Comparison of ENCODE assay signal across 27 mouse cellular contexts in genomic region chr2:6538500-6538899, GRCm38 (mm10).
DNase-seq lines count a peak whose midpoint lies in the region; ATAC-seq and TF ChIP-seq lines count a peak whose summit lies in the region.
"Had no signal": no experiment of that assay in that cellular context is flagged by ENCODE, and none has a peak within 500 bp of the region (broad histone marks: within the 10 kb centered on the region; RNA-seq: fewer than 3 reads in every experiment).

No protein-coding gene starts in this region.

- no peak for TF ChIP-seq CTCF in lung, postnatal 0 days (IDR thresholded peaks at IDR 0.05)

- no peak for TF ChIP-seq EP300 in lung, postnatal 0 days (IDR thresholded peaks at IDR 0.05)

- 81% methylated on average over 2 of the region's 2 CpGs for WGBS in forebrain, embryonic 13.5 days
- WGBS in forebrain, embryonic 12.5 days = 88% methylated on average over 2 of the region's 2 CpGs
- 56% methylated on average over 2 of the region's 2 CpGs for WGBS in heart, embryonic 13.5 days
- 58% methylated on average over 2 of the region's 2 CpGs for WGBS in lung, postnatal 0 days

- 0 out of 2 replicates have a peak overlapping the region, but pooled peaks have one; percentile 10 for H3K27ac ChIP-seq in forebrain, embryonic 13.5 days
- H3K27ac ChIP-seq in forebrain, embryonic 12.5 days = no peak overlapping the region
- peak overlapping the region; percentile 7; the same call in 1 of the 2 replicates for H3K27ac ChIP-seq in heart, embryonic 13.5 days (replicated peaks)
- H3K27ac ChIP-seq in lung, postnatal 0 days (ENCODE audit: low read length) = no peak overlapping the region
- H3K27ac ChIP-seq: embryonic facial prominence, embryonic 10.5 days; heart, adult 2 months; kidney, postnatal 0 days; limb, embryonic 15.5 days; liver, embryonic 14.5 days; midbrain, embryonic 15.5 days; neural tube, embryonic 15.5 days had no signal

- no peaks in the 10 kb centered on the region for H3K9me3 ChIP-seq in forebrain, embryonic 13.5 days (replicated peaks)
- H3K9me3 ChIP-seq in forebrain, embryonic 12.5 days = no peaks in the 10 kb centered on the region
- no peaks in the 10 kb centered on the region for H3K9me3 ChIP-seq in heart, embryonic 13.5 days
- H3K9me3 ChIP-seq in lung, postnatal 0 days (ENCODE audit: low read length) = no peaks in the 10 kb centered on the region
- H3K9me3 ChIP-seq: embryonic facial prominence, embryonic 10.5 days; limb, embryonic 15.5 days; midbrain, embryonic 15.5 days; neural tube, embryonic 15.5 days had no signal

- DNase-seq in heart, adult 9 months (ENCODE audit: low spot score in 2 of 2) = no peak
- peak; percentile 35 for DNase-seq in lung, postnatal 0 days (ENCODE audit: low spot score)
- no peak for DNase-seq in lung, postnatal 10 days
- DNase-seq in fibroblast of lung, adult 2 months (ENCODE audit: low read depth) = peak; percentile 2
- DNase-seq in natural killer cell, adult 2 months (ENCODE audit: low spot score in 2 of 2) = no peak
- DNase-seq: adrenal gland, postnatal 14 days; cerebellum, adult 9-11 months; gastrocnemius, postnatal 25 days; heart, adult 2 months; heart, postnatal 4 days; kidney, adult 18-20 months; left cerebral cortex, postnatal 4 days; lung, embryonic 14.5 days; lung, postnatal 4 days; right cerebral cortex, postnatal 14 days; spleen, adult 18-20 months; thymus, postnatal 14 days had no signal

- peaks cover 26% of the 10 kb centered on the region for H3K36me3 ChIP-seq in forebrain, embryonic 13.5 days (ENCODE audit: poor library complexity, severe bottlenecking)
- 0 out of 2 replicates have a peak, but pooled peaks cover 10% of the 10 kb centered on the region for H3K36me3 ChIP-seq in forebrain, embryonic 12.5 days (replicated peaks)
- H3K36me3 ChIP-seq in heart, embryonic 13.5 days = peaks cover 4% of the 10 kb centered on the region
- H3K36me3 ChIP-seq in lung, postnatal 0 days (ENCODE audit: insufficient read depth, low read length) = no peaks in the 10 kb centered on the region
- H3K36me3 ChIP-seq: embryonic facial prominence, embryonic 10.5 days; limb, embryonic 15.5 days had no signal

- H3K4me3 ChIP-seq in forebrain, embryonic 13.5 days = no peak overlapping the region
- H3K4me3 ChIP-seq in forebrain, embryonic 12.5 days (replicated peaks) = no peak overlapping the region
- no peak overlapping the region for H3K4me3 ChIP-seq in heart, embryonic 13.5 days
- no peak overlapping the region for H3K4me3 ChIP-seq in lung, postnatal 0 days (ENCODE audit: low read depth, low read length)
- H3K4me3 ChIP-seq: embryonic facial prominence, embryonic 10.5 days; heart, adult 2 months; limb, embryonic 15.5 days; midbrain, embryonic 15.5 days; neural tube, embryonic 15.5 days had no signal

- H3K9ac ChIP-seq in forebrain, embryonic 13.5 days = no peak overlapping the region
- H3K9ac ChIP-seq in forebrain, embryonic 12.5 days = no peak overlapping the region
- no peak overlapping the region for H3K9ac ChIP-seq in heart, embryonic 13.5 days
- no peak overlapping the region for H3K9ac ChIP-seq in lung, postnatal 0 days (replicated peaks; ENCODE audit: low read depth)
- H3K9ac ChIP-seq: limb, embryonic 15.5 days; liver, embryonic 14.5 days; lung, embryonic 14.5 days; midbrain, embryonic 15.5 days; neural tube, embryonic 15.5 days had no signal

- H3K27me3 ChIP-seq in forebrain, embryonic 13.5 days = no peaks in the 10 kb centered on the region
- H3K27me3 ChIP-seq in forebrain, embryonic 12.5 days = no peaks in the 10 kb centered on the region
- no peaks in the 10 kb centered on the region for H3K27me3 ChIP-seq in heart, embryonic 13.5 days (replicated peaks)
- no peaks in the 10 kb centered on the region for H3K27me3 ChIP-seq in lung, postnatal 0 days (replicated peaks; ENCODE audit: insufficient read depth, low read length)
- H3K27me3 ChIP-seq: limb, embryonic 15.5 days; midbrain, embryonic 15.5 days; neural tube, embryonic 15.5 days had no signal

- H3K4me2 ChIP-seq in forebrain, embryonic 13.5 days = no peak overlapping the region
- H3K4me2 ChIP-seq in forebrain, embryonic 12.5 days = no peak overlapping the region
- no peak overlapping the region for H3K4me2 ChIP-seq in heart, embryonic 13.5 days
- H3K4me2 ChIP-seq in lung, postnatal 0 days (replicated peaks; ENCODE audit: low read depth, low read length) = no peak overlapping the region
- H3K4me2 ChIP-seq: limb, embryonic 15.5 days; lung, embryonic 14.5 days; midbrain, embryonic 15.5 days; neural tube, embryonic 15.5 days had no signal

- no peak for ATAC-seq in forebrain, embryonic 13.5 days
- ATAC-seq in forebrain, embryonic 12.5 days (ENCODE audit: low FRiP score) = no peak
- ATAC-seq in heart, embryonic 13.5 days (ENCODE audit: extremely low read depth, insufficient number of reproducible peaks, low FRiP score, low TSS enrichment) = no peak
- peak; percentile 66 for ATAC-seq in lung, postnatal 0 days
- ATAC-seq: inflammation-experienced regulatory T-cells, adult 6 months; midbrain, embryonic 15.5 days had no signal

- peaks cover 5% of the 10 kb centered on the region for H3K4me1 ChIP-seq in forebrain, embryonic 13.5 days
- no peaks in the 10 kb centered on the region; the same call in 1 of the 2 replicates for H3K4me1 ChIP-seq in forebrain, embryonic 12.5 days
- peaks cover 34% of the 10 kb centered on the region for H3K4me1 ChIP-seq in heart, embryonic 13.5 days
- no peaks in the 10 kb centered on the region; the same call in 1 of the 2 replicates for H3K4me1 ChIP-seq in lung, postnatal 0 days (ENCODE audit: insufficient read depth, low read depth, low read length)
- H3K4me1 ChIP-seq: limb, embryonic 15.5 days; midbrain, embryonic 15.5 days; neural tube, embryonic 15.5 days had no signal

Comparison
In these comparisons a context has a peak if more than half of its experiments do, and no peak if none do; other contexts are left out.
1. H3K27ac ChIP-seq: peak in forebrain, embryonic 13.5 days (single experiment) and heart, embryonic 13.5 days (single experiment); none in forebrain, embryonic 12.5 days (single experiment) and lung, postnatal 0 days (single experiment).
2. DNase-seq: peak in lung, postnatal 0 days (single experiment) and fibroblast of lung, adult 2 months (single experiment); none in heart, adult 9 months (0 of 2), lung, postnatal 10 days (single experiment) and natural killer cell, adult 2 months (0 of 2).